Mouse (Mus musculus) retina, postnatal 1 day (tissue): ENCODE results near the gene 5730596B20Rik.
A peak's percentile ranks its signal among the peaks of the same experiment; 100 is the strongest.

Experiments
- DNase-seq: peaks from one replicate; pipeline ENCODE4 v3.0.0-alpha.2; 2012

Gene 5730596B20Rik

DNA sequence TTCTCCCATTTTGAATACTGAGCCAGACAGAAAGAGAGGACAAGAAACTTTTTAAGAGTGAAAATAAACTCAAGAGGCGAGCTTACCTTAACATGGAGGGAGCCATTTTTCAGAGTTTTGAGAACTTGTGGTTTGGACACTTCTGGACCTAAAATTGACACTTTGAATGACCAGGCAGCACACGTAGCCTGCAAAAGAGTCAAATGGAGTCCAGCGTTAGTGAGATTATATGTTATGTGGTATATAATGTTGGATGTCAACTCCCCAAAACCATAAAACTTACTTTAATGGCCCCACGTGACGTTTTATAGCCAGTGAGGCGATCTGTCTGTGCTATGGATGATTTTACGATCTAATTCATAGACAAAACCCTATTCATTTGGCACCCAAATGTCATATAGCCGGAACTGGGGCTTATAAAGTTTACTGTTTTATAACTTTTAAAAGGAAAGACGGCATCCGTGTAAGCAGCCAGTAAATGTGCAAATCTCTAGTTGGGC is 23.5 kb downstream of the 5730596B20Rik start:
- no peak for DNase-seq

DNA sequence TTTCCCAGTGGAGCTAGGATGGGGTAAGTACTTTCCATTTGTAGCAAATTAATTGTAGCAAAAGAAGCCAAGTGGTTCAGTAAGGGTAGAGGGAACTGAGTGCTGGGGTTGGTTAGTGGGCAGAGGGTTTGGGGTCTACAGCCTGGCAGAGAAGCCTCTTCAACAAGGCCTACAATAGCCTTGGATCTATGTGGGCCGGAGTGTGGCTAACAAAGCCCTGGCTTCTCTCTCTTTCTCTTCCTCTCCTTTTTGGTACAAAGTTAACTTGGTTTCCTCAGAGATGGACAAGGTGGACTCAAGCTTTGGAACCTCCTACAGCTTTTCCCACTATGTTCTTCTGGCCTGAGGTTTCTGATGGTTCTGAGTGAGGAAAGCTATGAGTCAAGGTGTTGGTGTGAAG is 24.0 kb downstream of the 5730596B20Rik start:
- no peak for DNase-seq

DNA sequence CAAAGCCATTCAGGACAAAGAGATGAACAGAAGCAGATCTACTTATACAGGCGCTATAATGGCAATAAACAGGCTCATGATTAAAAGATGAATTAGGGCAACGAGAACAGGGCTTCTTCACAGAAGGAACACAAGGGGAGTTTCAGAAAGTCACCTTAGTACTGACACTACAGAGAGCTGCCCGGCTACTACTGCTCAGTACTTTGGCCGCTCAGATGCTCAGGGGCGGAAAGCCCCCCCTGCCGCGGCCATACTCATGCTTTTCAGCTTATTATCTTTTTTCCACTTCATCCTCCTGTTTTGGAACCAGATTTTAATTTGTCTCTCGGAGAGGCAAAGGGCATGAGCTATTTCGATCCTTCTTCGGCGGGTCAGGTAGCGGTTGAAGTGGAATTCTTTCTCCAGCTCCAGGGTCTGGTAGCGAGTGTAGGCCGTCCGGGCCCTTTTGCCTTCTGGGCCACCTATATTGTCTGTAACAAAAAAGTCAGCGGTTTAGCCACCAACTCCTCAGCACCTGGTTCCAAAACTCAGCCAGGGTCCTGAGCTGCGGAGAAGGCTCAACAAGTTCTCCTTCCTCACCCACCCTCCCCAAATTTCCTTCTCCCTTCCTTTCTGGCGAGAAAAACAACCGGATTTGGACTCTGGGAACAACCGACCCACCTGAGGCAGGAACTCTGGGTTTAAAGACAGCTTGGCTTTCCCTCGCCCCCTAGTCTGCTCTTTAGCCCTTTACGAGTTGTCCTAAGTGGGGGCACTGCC is 25.2 kb downstream of the 5730596B20Rik start:
- DNase-seq, result no peak

DNA sequence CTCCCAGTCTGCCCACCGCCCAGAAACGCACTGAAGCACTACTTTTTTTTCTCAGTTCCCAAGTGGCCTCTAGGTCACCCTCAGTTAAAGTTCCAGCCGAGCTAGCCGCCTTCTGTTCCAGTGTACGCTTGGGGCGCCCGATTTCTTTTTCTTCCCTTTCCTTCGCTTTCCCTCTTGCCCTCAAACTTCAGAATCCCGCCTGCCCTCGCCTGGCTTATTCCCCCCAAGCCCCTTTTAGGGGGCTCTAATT is 25.7 kb downstream of the 5730596B20Rik start:
- DNase-seq, result no peak

DNA sequence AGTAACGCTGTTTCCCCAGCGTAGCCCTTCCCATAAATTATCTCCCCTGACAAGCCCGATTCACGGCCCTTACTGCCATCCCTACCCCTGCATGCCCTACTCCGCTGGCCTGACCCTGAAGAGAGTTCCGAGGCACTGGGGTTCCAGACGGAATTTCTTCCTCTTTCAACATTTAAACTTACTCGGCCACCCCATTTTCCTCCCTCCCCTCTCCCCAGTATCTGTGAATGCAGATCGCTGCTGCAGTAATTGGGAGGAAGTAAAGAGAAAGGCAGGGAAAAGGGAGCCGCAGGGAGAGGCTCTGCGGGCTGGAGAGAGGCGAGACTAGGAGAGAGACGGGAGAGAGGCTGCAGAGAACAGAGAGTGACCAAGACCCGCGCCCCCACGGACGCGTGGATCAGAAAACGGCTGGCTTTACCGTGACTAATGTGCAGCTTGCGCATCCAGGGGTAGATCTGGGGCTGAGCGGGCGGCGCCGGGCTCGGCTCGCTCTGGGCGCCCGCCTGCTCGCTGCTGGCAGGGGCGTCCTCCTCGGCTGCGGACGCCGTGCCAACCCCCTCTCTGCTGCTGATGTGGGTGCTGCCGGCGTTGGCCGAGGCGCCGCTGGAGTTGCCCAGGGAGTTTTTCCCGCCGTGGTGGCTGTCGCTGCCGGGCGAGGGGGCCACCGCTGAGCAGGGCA is 26.2 kb downstream of the 5730596B20Rik start:
- DNase-seq, result no peak

DNA sequence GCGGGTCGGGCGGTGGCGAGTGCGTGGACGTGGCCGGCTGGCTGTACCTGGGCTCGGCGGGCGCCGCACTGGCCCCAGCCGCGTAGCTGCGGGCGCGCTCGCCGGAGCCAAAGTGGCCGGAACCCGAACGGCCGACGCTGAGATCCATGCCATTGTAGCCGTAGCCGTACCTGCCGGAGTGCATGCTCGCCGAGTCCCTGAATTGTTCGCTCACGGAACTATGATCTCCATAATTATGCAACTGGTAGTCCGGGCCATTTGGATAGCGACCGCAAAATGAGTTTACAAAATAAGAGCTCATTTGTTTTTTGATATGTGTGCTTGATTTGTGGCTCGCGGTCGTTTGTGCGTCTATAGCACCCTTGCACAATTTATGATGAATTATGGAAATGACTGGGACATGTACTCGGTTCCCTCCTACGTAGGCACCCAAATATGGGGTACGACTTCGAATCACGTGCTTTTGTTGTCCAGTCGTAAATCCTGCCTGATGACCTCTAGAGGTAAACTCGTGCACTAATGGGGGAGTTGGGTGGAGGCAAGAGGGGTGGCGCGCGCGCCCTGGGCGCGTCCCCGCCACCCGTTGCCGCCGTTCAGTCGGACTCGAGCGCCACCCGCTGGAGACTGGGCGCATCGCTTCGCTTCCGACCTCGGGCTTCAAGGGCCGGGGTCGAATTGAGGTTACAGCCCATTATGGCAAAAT is 26.9 kb downstream of the 5730596B20Rik start, which contains the start of gene Hoxa5:
Gene Hoxa5 (minus strand): TSS at position 538 of the 703 bp plus-strand sequence.
- no peak for DNase-seq

DNA sequence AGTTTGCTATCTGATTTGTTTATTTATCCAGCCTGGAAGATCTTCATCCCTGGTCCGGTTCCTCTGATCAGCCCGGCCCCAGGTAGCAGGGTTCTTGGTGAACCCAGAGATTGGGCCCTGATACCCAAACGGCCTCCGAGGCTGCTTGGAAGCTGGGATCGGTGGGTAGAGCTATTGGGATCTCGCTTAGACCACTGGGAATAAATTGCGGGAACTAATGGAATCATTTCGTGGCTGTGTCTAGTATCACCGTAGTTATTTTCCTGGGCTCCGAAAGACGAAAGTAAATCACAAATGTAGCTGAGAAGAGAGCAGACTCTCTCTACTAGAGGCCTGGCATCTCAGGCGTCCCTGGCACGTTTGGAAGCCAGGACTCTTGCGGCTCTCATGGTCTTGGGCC is 27.9 kb downstream of the 5730596B20Rik start:
- DNase-seq, result no peak

DNA sequence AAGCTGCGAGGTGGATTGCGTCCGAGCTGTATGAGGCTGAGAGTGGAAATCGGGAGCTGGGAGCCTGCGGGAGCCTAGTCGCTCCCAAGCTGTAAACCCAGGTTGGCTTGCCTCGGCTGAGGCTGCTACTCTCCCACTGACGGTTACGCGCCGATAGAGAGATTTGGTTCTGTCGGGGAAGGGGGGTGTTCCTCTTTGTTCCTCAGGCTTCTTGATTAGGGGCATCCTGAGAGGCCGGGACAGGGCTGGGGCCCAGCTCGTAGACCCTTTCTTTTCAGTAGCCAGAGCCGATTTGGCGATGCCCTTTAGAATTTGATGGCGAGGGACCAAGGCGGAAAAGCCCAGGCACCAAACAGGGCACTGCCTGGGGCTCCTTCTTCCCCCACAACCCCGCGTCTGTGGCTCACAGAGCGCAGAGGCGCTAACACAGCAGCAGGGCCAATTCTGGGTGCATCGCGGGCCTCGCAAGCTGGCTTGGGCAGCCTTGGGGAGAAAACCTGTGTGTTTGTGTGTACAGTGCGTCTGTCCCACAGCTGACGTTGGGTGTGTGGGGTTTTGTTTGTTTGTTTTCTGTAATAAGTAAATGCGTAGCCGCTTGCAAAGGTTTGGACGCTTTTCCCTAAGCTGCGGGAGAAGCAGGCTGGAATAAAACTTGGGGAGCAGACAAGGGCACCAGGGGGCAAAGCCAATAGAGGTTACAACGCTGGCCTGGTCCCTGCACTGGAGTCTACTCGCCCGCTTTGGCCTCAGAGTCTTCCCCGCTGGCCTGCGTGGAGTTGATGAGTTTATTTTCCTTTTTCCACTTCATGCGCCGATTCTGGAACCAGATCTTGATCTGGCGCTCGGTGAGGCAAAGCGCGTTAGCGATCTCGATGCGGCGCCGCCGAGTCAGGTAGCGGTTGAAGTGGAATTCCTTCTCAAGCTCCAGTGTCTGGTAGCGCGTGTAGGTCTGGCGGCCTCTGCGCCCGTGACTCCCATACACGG is 28.6 kb downstream of the 5730596B20Rik start:
- DNase-seq, result no peak

DNA sequence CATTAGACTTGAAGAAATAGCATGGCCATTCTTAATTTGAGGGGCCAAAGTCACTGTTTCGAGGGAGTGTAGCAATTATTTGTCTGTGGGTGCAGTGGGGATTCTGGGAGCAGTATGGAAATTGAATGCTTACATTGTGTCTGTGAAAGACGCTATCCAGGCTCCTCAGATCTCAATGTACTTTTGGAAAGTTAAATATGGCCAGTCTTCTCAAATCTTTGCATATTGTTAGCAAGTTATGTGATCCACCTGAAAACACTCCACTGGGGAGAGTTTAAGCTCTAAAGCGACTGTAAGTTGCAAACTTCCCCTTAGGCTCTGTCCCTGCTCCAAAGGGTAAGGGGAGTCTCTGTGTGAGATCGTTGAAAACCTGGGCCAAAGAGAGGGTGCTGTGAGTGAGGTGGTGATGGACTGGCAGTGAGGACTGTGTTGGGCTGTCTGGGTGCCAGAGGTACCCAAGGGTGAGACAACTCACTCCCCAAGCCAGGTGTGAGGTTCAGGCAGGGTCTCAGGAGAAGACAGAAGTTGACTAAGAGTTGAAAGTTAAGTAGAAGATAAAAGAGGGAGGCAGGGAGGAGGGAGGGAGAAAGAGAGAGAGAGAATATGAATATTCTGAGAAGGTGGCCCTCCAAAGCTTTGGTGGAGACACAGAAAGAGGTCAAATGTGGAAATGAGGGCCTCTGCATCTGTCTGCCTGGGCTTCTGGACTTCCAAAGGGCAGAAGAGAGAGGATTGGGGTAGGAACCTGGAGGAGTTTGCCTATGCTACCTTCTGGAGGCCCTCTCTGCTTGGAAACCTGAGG is 29.8 kb downstream of the 5730596B20Rik start:
- no peak for DNase-seq

DNA sequence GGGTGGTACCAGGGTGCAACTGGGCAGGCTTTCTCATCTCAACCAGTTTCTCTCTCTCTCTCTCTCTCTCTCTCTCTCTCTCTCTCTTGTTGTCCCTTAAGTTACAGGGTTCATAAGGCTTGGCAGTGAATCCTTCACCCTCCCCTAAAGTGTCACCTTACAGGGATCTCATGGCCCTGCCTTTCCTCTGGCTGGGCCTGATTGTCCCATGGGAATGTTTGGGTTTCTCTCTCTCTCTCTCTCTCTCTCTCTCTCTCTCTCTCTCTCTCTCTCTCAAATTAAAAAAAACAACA is 30.3 kb downstream of the 5730596B20Rik start:
- no peak for DNase-seq

DNA sequence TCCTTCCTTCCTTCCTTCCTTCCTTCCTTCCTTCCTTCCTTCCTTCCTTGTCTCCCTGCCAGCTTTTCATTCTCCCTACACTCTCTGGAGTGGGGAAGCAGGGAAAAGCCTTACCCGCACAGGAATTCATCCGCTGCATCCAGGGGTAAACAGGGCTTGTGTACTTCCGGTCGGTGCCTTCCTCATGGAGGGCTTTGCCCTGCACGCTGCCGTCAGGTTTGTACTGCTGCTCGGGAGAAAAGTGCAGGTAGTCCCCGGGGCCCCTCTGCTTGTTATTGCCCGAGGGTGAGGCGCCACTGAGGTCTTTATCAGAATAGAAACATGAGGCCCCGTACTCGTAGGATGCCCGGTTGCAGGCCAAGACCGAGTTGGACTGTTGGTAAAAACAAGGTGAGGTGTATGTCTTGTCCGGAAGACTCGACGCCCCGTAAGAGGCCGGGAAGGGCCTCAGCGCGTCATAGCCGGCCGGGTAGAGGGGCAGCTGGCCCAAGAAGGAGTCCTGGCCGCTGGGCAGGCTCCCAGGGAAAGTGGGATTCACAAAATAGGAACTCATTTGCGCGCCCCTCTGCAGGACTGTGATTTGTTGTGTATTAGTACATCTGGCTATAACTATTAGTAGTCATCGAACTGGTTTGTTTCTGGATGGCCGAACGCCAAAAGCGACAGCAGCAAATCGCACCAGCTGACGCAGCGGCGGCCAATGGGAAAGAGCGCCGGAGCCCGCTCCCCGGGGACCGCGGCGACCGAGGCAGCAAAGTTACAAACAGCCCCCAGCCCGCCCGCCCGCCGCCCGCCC is 31.0 kb downstream of the 5730596B20Rik start, which contains the start of gene Hoxa6:
Gene Hoxa6 (minus strand): TSS at position 651 of the 796 bp plus-strand sequence.
- no peak for DNase-seq

DNA sequence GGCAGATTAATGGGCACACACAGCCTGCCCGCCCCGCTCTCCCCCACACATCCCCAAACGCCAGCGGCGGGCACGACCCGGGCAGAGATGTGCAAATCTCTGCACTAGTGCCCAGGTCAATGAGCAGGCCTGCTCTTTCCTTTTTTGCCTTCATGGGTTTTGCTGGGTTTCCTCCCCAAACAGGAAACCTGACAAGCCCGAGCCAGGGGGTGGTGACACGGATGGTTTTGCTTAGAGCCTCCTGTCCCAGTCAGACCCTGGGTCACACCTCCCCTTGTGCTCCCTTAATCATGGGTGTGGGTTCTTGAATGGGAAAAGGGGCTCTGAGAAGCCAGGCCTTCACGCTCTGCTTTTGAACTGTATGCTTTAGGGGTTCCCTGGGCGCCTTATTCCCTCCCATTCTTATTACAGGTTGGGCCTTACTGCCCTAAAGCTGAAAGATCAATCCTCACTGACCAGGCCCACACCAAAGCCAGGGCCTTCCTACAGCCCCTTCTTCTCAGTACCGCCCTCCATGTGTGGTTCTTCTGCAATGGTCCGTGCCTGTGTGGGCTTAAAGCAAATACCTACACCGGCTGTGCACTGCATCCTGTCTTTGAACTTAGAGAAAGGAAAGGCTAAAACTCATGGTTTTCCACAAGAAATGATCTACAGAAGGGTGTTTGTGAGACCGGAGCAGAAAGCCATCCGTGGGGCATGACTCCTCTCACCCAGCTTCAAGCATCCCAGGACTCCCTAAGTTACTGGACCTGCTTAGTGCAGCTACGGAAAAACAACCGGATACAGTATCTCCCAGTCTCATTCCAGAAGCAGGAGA is 31.8 kb downstream of the 5730596B20Rik start:
- DNase-seq, result no peak

DNA sequence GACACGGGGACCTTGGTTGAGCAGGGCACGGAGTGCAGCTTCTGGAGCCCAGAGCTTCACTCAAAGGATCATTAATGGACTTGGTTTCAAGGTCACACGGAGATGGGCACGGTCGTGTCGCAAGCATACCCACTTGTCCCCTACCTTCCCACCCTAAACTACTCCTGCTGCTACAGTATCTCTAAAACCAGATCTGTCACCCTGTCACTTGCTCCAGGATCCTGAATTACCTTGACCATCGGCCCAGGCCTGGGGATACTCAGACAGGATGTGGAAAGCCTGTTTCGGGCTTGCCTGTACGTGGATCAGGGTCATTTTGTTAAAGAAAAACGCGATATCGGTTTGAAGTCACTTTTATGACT is 32.4 kb downstream of the 5730596B20Rik start:
- DNase-seq, result no peak

DNA sequence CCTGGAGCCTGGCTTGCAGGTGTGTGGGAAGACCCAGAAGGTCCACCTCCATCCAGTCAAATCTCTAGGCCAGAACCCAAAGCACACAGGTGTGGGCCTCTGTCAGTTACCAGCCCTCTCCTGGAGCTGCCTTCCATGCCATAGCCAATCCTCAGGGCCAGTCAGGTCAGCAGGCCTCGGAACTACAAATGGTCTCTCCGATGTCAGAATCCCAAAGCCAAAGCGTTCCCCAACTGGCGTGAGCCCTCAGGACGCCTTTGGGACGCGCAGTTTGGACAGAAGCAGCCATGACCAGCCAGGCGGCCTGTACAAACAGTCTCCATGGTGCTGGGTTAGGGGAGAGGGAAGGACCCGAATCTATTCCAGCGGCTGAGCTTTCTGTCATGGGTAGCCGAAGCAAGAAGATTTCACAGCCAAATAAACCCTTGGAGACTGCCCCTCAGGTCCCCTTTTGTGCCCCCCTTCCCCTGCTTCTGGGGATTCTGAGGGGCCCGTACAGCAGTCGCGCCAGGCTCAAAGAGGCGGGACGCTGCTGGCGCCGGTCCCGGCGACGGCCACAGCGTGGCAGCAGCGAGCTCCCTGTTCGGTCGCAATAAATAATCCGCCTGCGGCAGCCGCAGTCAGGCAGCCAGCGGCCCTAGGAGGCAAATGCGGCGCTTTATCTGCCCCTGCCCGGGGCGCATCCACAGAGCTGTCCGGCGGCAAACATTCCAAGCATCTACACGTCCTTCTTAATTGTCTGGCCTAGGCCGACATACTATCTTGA is 34.1 kb downstream of the 5730596B20Rik start:
- peak; percentile 84 for DNase-seq

DNA sequence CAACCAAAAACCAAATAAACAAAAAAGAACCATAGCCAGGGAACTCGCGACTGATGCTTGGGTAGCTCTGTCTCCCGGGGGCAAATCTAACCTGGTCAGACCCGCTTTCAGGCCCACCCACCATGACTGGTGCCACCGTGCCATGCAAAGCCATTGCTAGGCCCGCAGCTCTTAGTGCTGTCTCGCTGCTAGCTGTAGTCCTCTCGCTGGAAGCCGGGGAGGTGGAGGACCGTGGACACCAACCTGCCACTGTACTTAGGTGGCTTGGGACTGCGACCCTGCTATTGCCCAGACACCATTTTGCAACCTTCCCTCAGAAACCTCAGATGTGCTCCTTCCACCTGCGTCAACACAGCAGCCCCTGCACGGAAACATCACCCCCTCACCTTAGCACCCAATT is 34.7 kb downstream of the 5730596B20Rik start:
- DNase-seq, result no peak

DNA sequence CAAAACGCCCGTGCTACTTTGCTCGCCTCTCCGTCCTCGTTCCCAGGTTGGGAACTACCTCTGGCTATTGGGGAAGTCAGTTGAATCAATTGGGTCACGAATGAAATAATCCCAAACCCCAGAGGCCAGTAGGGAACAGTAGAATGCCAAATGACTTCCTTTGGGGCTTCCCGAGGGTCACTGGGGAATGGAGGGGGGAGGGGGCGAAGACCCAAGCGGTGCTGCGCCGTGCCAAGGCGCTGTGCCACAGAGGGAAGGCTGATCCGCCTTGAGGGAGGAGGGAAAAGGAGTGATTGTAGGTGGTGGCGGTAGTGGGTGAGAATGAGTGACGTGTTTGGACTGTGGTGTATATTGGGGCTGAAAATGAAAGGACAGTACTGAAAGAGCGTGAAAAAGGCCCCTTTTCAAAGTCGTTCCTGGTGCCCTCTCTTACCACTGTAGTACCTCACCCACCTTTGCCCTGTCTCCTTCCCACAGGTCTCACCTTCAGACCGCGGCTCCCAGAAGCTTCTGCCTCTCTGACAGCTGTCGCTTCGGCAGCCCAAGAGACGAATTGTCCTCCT is 35.3 kb downstream of the 5730596B20Rik start:
- DNase-seq, result no peak

DNA sequence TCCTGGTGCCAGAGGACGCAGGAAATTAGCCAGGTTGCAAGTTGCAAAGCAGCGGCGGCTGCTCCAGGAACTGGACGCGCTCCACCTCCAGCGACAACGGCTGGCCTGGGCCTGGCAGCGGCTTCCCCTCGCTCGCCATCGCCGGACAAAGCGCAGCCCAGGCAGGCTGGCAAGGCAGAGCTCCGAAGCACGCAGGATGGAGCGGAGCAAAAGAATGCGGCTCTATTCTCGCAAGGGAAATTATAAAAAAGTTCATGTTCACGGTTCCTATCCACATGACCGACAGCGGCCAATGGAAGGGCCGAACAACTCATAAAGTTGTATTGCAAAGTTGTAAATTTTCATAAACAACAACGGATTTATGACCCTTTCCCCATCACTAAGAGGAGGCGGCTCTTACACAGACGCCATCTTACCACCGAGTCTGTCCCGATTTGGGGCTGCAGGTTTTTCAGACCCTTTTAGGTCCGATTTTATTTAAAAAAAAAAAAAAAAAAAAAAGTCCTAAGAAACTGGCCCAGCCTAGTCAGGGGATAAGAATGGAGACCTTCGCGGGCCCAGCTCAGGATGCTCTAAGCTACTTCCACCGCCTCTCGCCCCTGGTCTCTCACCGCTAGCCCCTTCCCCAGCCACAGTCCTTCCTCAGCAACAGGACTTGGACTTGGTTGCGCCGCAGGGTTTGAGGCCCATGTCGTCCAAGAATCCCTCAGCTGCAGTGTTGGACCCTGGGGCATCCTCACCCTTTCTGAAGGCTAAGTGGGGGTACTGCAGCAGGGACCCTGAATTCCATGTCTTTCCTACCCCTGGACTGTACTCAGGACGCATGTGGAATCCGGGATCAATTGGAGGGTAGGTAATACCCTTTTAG is 36.1 kb downstream of the 5730596B20Rik start, which contains the start of the genes Hoxa3 and Gm28308:
Gene Hoxa3 (minus strand): TSS at position 218 of the 868 bp plus-strand sequence.
Gene Gm28308 (minus strand): TSS at position 221 of the 868 bp plus-strand sequence.
- DNase-seq, result no peak

DNA sequence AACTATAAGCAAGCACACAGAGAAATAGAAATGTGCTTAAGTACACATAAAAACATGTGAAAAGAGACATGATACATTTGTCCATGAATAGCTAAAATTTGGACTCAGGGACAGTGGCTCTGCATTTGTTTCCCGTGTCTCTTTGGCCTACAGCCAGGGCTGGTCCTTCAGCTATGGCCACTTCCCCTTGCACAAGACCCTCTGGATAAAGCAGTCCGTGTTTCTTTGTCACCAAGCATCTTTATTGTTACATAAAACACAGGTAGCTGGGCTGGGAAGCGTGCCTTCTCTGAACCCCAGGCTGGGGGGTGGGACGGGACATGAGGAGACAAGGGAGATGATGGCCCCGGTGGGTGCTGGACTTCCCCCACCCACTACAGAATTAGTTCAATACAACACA is 37.0 kb downstream of the 5730596B20Rik start:
- no peak for DNase-seq
